Mouse (Mus musculus) forebrain, embryonic 12.5 days (tissue): Measurements from ENCODE around the gene Galnt10. TPM values are rescaled to one million over a fixed set of nuclear protein-coding genes. Genes with fewer than 3 reads are reported as not detected.

ENCODE experiments used
- ATAC-seq: fragments of 200-750 bp; cut with Nextera tagmentation; 2 replicates; pipeline ENCODE4 v1.8.0; 2017; ENCODE audit warnings: moderate TSS enrichment; ENCODE audit not compliant: low FRiP score
- H3K27ac ChIP-seq: fragments of 300-500 bp; sonication (generic); 2 replicates; pipeline ENCODE4 v1.5.1; 2016; ENCODE audit warnings: mild to moderate bottlenecking
- H3K27me3 ChIP-seq: fragments of 300-500 bp; sonication (generic); 2 replicates; pipeline ENCODE4 v1.6.1; 2016; ENCODE audit warnings: mild to moderate bottlenecking
- H3K36me3 ChIP-seq: fragments of 300-500 bp; sonication (generic); replicated peaks from 2 replicates; pipeline ENCODE4 v1.6.1; 2016; ENCODE audit warnings: mild to moderate bottlenecking
- H3K4me1 ChIP-seq: fragments of 300-500 bp; sonication (generic); 2 replicates; pipeline ENCODE4 v1.6.1; 2016
- H3K4me2 ChIP-seq: fragments of 300-500 bp; sonication (generic); 2 replicates; pipeline ENCODE4 v1.6.1; 2016; ENCODE audit warnings: mild to moderate bottlenecking, moderate library complexity
- H3K4me3 ChIP-seq: fragments of 300-500 bp; sonication (generic); replicated peaks from 2 replicates; pipeline ENCODE4 v1.5.1; 2016; ENCODE audit warnings: mild to moderate bottlenecking
- H3K9ac ChIP-seq: fragments of 300-500 bp; sonication (generic); 2 replicates; pipeline ENCODE4 v1.6.1; 2016; ENCODE audit warnings: mild to moderate bottlenecking
- H3K9me3 ChIP-seq: fragments of 300-500 bp; sonication (generic); 2 replicates; pipeline ENCODE4 v1.6.1; 2016
- WGBS: fragments of 180-500 bp; shearing (Covaris S2); methylation state at CpG from one replicate; pipeline ENCODE4 v1.1.7; 2016; 5-methylcytosine and 5-hydroxymethylcytosine counted together
- polyA plus RNA-seq: library from polyadenylated mRNA; unstranded; fragments of >200 nt; fragmentation: Nextera tagmentation; extraction: Ambion mirVana; gene quantifications from 2 replicates; pipeline ENCODE4 v1.2.1, GENCODE M21; 2016

The Galnt10 gene
- polyA plus RNA-seq, 1 experiment from 2014 or later, result 16.8 TPM

GRCm38 (mm10) chr11:57696207-57696676, 51.0 kb downstream of the Galnt10 start:
- Histone ChIP-seq H3K4me1 (peaks cover 30% of the 10 kb centered on the region), H3K27me3 (no peaks in the 10 kb centered on the region; the same call in 1 of the 2 replicates), H3K4me3 (no peak overlapping the region), H3K9ac (no peak overlapping the region), H3K27ac (peak overlapping the region; percentile 61), H3K36me3 (no peaks in the 10 kb centered on the region), H3K9me3 (no peaks in the 10 kb centered on the region), H3K4me2 (peak overlapping the region; percentile 29)
- ATAC-seq, result peak; percentile 68
- WGBS, result 19% methylated on average over 17 of the region's 17 CpGs

DNA sequence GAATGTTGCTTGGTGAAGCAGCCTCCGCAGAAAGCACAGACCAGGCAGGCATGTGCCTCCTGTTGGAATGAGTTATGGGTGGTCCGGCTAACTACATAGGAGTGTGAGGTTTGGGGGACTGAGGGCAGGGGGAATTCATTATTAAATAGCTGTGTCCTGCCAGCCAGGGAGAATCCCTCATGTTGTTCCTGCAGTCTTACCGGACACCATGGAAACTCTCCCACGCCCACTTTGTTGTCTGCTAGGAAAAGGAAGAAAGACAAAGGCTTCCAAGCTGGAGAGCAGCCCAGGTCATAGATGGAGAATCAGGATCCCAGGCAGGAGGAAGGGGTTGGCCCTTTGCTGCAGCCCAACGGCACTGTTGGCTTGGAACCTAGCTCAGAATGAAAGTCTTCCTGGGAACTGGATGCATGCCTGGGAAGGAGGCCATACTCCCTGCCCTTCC, 51.6 kb downstream of the Galnt10 start:
- H3K4me3 ChIP-seq, result no peak overlapping the region
- no peaks in the 10 kb centered on the region for H3K36me3 ChIP-seq
- 30% methylated on average over 5 of the region's 5 CpGs for WGBS
- 0 out of 2 replicates have a peak overlapping the region, but pooled peaks have one; percentile 7 for H3K9ac ChIP-seq
- peak overlapping the region; percentile 61; the same call in 1 of the 2 replicates for H3K27ac ChIP-seq
- no peaks in the 10 kb centered on the region for H3K9me3 ChIP-seq
- ATAC-seq, result peak; percentile 45; the same call in 1 of the 2 replicates
- H3K4me2 ChIP-seq, result peak overlapping the region; percentile 29
- H3K27me3 ChIP-seq, result no peaks in the 10 kb centered on the region; the same call in 1 of the 2 replicates
- peaks cover 34% of the 10 kb centered on the region for H3K4me1 ChIP-seq

DNA sequence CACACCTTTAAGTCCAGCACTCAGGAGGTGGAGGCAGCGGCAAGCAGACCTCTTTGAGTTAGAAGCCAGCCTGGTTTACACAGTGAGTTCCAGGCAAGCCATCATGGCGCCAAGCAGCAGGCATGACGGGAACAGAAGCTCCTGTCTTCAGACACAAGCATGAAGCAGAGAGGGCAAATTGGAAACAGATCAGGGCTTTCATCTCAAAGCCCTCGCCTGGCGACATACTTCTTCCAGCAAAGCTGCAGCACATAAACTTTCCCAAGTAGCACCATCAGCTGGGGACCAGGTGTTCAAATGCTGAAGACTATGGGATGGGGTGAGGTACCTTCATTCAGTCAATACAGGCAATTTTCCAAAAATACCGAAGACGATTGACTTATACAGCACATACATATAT, 54.9 kb downstream of the Galnt10 start:
- Histone ChIP-seq H3K27me3 (no peaks in the 10 kb centered on the region; the same call in 1 of the 2 replicates), H3K27ac (no peak overlapping the region), H3K4me2 (no peak overlapping the region), H3K4me1 (peaks cover 25% of the 10 kb centered on the region), H3K36me3 (no peaks in the 10 kb centered on the region), H3K9ac (no peak overlapping the region), H3K9me3 (no peaks in the 10 kb centered on the region), H3K4me3 (no peak overlapping the region)
- WGBS, result 89% methylated on average over 7 of the region's 7 CpGs
- ATAC-seq, result no peak

DNA sequence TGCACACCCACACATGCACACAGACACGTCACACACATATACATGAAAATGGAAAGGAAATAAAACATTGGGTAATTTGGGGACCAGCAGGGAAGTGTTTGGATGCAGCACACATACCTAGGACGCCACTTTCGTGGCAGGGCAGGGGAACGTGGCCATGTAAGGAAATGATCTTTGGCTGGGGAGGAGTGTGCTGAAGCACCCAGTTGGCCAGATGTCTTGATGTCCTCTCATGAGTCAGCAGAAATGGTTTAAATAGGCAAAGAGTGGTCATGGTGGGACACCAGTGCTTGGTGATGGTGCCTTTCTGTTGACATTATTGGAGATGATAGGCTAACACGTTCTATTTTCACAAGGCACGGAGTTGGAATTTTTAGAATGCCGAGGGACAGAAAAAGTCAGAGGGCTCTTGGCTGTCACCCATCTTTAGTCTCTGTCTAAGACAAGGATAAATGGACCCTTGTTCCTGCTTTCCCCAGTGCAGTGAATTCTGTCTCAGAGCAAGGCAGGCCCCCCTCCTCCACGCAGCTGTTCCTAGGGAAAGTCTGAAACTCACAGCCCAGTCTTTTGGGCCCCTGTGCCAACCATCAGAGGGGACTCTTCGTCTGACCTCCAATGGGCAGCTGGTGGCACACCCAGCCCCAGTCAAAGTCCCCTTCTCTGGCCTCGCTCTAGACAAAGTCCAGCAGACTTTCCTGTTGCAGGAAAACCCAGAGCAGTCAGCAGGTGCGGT, 56.1 kb downstream of the Galnt10 start:
- Histone ChIP-seq H3K27ac (no peak overlapping the region), H3K4me2 (no peak overlapping the region), H3K27me3 (no peaks in the 10 kb centered on the region; the same call in 1 of the 2 replicates), H3K4me1 (peaks cover 18% of the 10 kb centered on the region), H3K9ac (no peak overlapping the region), H3K36me3 (no peaks in the 10 kb centered on the region), H3K9me3 (no peaks in the 10 kb centered on the region), H3K4me3 (no peak overlapping the region)
- ATAC-seq, result no peak
- WGBS, result 84% methylated on average over 11 of the region's 11 CpGs

DNA sequence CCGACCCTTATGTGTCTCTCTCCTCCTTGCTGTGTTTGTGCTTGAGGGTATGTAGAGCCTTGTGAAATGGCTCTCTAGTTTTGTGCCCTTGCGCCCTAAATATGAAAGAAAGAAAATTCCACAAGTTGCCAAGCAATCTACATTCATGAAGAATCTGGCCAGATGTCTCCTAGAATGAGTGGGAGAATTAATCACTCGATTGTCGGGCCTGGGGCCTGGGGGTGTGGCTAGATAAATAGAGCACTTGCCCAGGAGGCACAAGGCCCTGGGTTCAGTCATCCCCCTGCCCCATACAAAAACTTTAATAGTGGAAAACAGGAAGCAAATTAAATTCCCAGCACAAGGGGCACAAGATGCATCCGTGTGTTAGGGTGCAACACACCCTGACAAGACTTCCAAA, 56.7 kb downstream of the Galnt10 start:
- H3K9me3 ChIP-seq, result no peaks in the 10 kb centered on the region
- peaks cover 12% of the 10 kb centered on the region for H3K4me1 ChIP-seq
- H3K27me3 ChIP-seq, result no peaks in the 10 kb centered on the region; the same call in 1 of the 2 replicates
- no peak overlapping the region for H3K4me2 ChIP-seq
- 53% methylated on average over 5 of the region's 5 CpGs for WGBS
- no peaks in the 10 kb centered on the region for H3K36me3 ChIP-seq
- H3K4me3 ChIP-seq, result no peak overlapping the region
- H3K9ac ChIP-seq, result no peak overlapping the region
- H3K27ac ChIP-seq, result no peak overlapping the region
- no peak for ATAC-seq

- H3K4me2 ChIP-seq, result no peak overlapping the region
- H3K27me3 ChIP-seq, result no peaks in the 10 kb centered on the region
- ATAC-seq, result no peak
- H3K4me3 ChIP-seq, result no peak overlapping the region
- no peak overlapping the region for H3K27ac ChIP-seq
- 94% methylated on average over 1 of the region's 1 CpGs for WGBS
- no peak overlapping the region for H3K9ac ChIP-seq
- no peaks in the 10 kb centered on the region for H3K36me3 ChIP-seq
- H3K4me1 ChIP-seq, result peaks cover 6% of the 10 kb centered on the region
- H3K9me3 ChIP-seq, result peaks cover 4% of the 10 kb centered on the region; the same call in 1 of the 2 replicates
Measured at GRCm38 (mm10) chr11:57706620-57707019, 61.4 kb downstream of the Galnt10 start.

DNA sequence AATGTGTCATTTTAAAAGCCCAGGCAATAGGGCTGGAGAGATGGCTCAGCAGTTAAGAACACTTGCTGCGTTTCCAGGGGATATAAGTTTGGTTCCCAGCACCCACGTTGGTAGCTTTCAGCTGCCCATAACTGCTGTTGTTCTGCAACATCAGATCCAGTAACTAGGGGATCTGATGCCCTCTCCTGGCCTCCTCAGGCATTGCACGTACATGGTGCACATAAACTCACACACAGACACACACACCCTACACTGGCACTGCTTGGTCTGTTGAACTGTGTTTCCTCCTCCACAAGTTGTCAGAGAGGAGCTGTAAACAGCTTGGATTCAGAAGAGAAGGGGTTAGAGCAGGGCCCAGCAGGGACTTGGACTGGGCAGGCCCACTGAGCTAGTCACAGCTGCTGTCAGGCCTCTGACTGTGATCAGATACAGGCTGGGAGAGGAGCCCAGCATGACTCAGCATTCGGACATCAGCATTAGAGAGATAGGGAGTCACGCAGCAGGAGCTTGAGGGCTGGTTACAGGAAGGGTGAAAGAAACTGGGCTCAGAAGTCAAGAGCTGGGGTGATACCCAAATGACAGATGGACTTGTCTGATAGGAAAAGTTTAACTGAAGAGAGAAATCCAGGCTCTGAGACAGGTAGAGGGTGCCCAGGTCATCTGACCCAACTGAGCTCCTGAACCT, 62.0 kb downstream of the Galnt10 start:
- peaks cover 4% of the 10 kb centered on the region; the same call in 1 of the 2 replicates for H3K9me3 ChIP-seq
- peaks cover 5% of the 10 kb centered on the region; the same call in 1 of the 2 replicates for H3K4me1 ChIP-seq
- no peaks in the 10 kb centered on the region for H3K27me3 ChIP-seq
- no peak overlapping the region for H3K4me2 ChIP-seq
- WGBS, result 94% methylated on average over 5 of the region's 5 CpGs
- no peak for ATAC-seq
- H3K9ac ChIP-seq, result no peak overlapping the region
- no peaks in the 10 kb centered on the region for H3K36me3 ChIP-seq
- H3K4me3 ChIP-seq, result no peak overlapping the region
- no peak overlapping the region for H3K27ac ChIP-seq

DNA sequence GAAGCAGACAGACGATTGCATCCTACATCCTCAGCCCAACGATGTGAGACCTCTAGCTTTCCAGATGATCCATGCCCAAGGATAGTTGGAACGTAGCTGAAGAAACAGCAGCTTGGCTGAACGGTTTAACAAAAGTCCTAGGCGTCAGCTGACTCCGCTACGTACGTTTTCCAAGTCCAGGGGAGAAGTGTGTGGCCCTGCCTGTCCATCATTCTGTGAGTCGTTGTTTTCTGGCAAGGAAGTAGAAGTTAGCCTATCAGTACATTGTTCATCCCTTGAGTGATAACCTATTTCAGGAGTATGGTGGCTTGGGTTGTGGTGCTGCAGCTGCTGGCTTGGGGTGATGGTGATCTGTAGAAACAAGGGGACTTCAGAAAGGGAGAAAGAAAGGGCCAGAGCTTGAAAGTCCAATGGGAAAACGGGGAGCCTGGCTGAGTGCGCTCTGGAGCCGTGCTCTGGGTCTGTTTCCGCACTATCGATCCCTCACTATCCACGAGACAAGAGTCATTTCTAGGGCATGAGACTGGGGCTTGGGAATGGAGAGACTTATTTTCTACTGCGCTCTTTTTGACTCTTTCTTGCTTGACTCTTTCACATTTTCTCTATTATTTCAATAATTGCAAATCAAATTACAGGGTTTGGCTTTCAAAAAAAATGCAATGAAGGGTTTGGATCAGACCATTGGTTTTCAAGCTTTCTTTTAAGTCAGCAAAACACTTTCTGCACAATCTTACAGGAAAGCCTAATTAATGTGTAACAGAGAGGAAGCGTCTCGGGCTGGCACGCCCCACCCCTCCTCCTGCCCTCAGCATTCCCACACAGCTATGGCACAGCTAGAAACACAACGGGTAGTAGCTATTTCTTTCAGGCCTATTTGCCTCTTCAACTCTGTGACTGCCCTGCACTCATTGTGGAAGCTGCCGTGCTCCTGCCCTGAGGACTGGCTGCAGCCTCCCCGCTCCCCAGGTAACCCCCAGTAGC, 63.2 kb downstream of the Galnt10 start:
- no peaks in the 10 kb centered on the region for H3K36me3 ChIP-seq
- no peak overlapping the region for H3K4me3 ChIP-seq
- no peak overlapping the region for H3K4me2 ChIP-seq
- WGBS, result 83% methylated on average over 22 of the region's 22 CpGs
- H3K27me3 ChIP-seq, result no peaks in the 10 kb centered on the region
- H3K27ac ChIP-seq, result no peak overlapping the region
- ATAC-seq, result no peak
- peaks cover 5% of the 10 kb centered on the region; the same call in 1 of the 2 replicates for H3K4me1 ChIP-seq
- no peak overlapping the region for H3K9ac ChIP-seq
- H3K9me3 ChIP-seq, result peaks cover 4% of the 10 kb centered on the region; the same call in 1 of the 2 replicates

GRCm38 (mm10) chr11:57713960-57714359, 68.7 kb downstream of the Galnt10 start:
- H3K36me3 ChIP-seq, result no peaks in the 10 kb centered on the region
- H3K27ac ChIP-seq, result no peak overlapping the region
- 94% methylated on average over 6 of the region's 6 CpGs for WGBS
- H3K27me3 ChIP-seq, result no peaks in the 10 kb centered on the region
- no peak overlapping the region for H3K4me3 ChIP-seq
- no peak overlapping the region for H3K9ac ChIP-seq
- no peak for ATAC-seq
- peaks cover 14% of the 10 kb centered on the region for H3K4me1 ChIP-seq
- no peak overlapping the region for H3K4me2 ChIP-seq
- no peaks in the 10 kb centered on the region for H3K9me3 ChIP-seq

- Histone ChIP-seq H3K27me3 (no peaks in the 10 kb centered on the region), H3K9me3 (no peaks in the 10 kb centered on the region), H3K36me3 (no peaks in the 10 kb centered on the region), H3K4me3 (no peak overlapping the region), H3K4me2 (no peak overlapping the region), H3K9ac (no peak overlapping the region), H3K27ac (no peak overlapping the region), H3K4me1 (peaks cover 19% of the 10 kb centered on the region)
- ATAC-seq, result no peak
- 25% methylated on average over 3 of the region's 3 CpGs for WGBS
Measured at GRCm38 (mm10) chr11:57716721-57717120, 71.5 kb downstream of the Galnt10 start.

- no peak overlapping the region for H3K4me2 ChIP-seq
- H3K9ac ChIP-seq, result no peak overlapping the region
- no peak for ATAC-seq
- no peak overlapping the region for H3K27ac ChIP-seq
- H3K4me3 ChIP-seq, result no peak overlapping the region
- H3K9me3 ChIP-seq, result no peaks in the 10 kb centered on the region
- H3K27me3 ChIP-seq, result no peaks in the 10 kb centered on the region
- peaks cover 24% of the 10 kb centered on the region for H3K4me1 ChIP-seq
- 71% methylated on average over 3 of the region's 3 CpGs for WGBS
- no peaks in the 10 kb centered on the region for H3K36me3 ChIP-seq
Measured at GRCm38 (mm10) chr11:57717432-57717831, 72.2 kb downstream of the Galnt10 start.
